Mouse (Mus musculus): Measurements from ENCODE around the gene Usb1. TPM values are rescaled to one million over a fixed set of nuclear protein-coding genes. Genes with fewer than 3 reads are reported as not detected.

The Usb1 gene
- total RNA-seq, 2 experiments from 2014 or later, result 18.6 TPM

Other genes starting within 250 kb of the Usb1 start
- gene Kifc3, start 129.5 kb upstream of the Usb1 start, total RNA-seq (2021), result 10 to 100 TPM; 58.1 to 62.8 TPM
- 1 to 10 TPM; 1.3 to 1.7 TPM for gene Cngb1, start 25.7 kb upstream of the Usb1 start, total RNA-seq (2021)
- under 1 TPM in 1 of 2 experiments, not detected in 1; 0.37 TPM for gene Tepp, start 21.7 kb upstream of the Usb1 start, total RNA-seq (2021)
- gene Zfp319, start 334 bp upstream of the Usb1 start, total RNA-seq (2021), result 10 to 100 TPM; 11.6 to 11.9 TPM
- gene Mmp15, start 20.0 kb downstream of the Usb1 start, total RNA-seq (2021), result 10 to 100 TPM; 90.2 to 99.0 TPM
- gene Cfap20, start 102.6 kb downstream of the Usb1 start, total RNA-seq (2021), result 10 to 100 TPM; 32.9 to 38.7 TPM
- 10 to 100 TPM; 32.8 to 35.0 TPM for gene Csnk2a2, start 157.8 kb downstream of the Usb1 start, total RNA-seq (2021)
- not detected for gene Ccdc113, start 201.8 kb downstream of the Usb1 start, total RNA-seq (2021)
- gene Prss54, start 244.1 kb downstream of the Usb1 start, total RNA-seq (2021), result not detected

Data from heart, postnatal 14 days (tissue).